Mouse (Mus musculus): ENCODE results near the gene Zfp747. TPM values are rescaled to one million over a fixed set of nuclear protein-coding genes. Genes with fewer than 3 reads are reported as not detected.

Gene Zfp747
- total RNA-seq (2023) = 1 to 10 TPM; 5.0 to 7.0 TPM

DNA sequence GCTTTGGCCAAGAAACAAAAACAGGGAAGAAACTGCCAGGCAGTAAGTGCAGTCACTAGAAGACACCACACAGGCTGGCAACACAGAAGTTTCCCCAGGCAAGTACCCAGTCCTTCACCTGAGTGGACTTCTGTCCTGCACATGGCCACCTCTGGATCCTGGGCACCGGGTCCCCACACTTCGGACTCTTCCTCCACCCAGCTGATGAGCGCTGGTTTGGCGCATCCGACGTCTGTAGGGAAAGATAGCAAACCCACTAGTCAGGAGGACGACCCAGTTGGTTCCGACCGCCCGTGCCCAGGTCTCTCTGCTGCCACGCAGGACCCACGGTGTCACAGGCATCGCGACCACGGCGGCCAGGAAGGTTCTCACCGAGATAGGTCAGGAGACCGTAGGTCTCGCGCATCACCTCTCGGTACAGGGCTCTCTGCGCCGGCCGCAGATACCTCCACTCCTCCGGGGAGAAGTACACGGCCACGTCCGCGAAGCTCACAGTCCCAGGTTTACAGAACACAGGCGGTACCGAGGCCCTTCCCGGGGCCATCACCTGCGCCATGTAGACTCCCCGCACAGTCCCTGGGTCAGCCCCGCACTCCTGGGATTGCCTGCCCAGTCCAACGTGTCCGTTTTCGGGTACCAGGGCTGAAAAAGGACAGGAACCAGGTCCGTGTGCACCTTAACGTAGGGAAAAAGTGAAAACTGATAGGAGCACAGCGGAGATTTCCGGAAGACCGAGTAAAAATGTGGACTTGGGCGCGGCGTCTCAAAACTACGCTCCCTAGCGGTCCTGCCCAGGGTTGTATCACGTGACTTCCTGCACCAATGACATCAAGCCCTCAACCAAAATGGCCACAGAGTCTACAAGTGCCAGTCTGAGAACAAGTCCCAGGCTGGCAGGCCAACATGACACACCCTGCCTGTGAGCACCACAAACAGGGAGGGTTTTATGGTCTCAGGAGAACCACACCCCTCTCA lies at the start of gene Zfp747:
TSS of gene Zfp747 (minus strand) at position 780 of the 975 bp plus-strand sequence.

DNA sequence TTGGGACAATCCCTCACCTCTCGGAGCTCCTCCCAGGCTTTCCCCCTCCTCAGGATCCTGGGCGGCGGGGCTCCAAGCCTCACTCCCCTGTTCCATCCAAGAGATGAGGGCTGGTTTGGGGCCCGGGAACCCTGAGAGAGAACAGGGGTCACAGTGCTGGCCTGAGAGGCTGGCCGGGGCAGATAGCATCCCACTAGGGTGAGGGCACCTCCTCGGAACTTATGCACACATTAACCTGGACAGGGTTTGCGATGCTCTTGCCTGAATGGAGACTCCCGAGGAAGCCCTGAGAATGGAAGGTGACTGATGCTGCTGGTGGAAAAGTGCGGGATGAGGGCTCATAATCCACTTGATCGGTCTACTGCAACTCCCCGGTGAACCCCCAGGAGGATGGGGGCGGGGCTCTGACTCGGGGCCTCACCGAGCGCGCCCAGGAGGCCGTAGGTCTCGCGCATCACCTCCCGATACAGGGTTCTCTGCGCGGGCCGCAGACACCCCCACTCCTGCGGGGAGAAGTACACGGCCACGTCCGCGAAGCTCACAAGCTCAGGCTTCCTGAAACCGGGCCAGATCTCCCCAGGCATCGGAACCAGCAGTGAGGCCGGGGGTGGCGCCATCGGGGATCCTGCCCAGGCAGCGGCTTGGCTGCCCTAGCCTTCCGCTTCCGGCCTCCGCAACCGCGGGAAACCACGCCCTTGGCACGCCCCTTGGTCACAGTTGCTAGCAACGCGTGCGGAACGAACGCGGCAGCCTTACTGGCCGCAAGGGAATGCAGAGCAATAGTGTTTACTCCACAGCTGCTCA lies 45.7 kb upstream of the Zfp747 start, which contains the start of gene Zfp688:
TSS of gene Zfp688 (minus strand) at position 681 of the 804 bp plus-strand sequence.

DNA sequence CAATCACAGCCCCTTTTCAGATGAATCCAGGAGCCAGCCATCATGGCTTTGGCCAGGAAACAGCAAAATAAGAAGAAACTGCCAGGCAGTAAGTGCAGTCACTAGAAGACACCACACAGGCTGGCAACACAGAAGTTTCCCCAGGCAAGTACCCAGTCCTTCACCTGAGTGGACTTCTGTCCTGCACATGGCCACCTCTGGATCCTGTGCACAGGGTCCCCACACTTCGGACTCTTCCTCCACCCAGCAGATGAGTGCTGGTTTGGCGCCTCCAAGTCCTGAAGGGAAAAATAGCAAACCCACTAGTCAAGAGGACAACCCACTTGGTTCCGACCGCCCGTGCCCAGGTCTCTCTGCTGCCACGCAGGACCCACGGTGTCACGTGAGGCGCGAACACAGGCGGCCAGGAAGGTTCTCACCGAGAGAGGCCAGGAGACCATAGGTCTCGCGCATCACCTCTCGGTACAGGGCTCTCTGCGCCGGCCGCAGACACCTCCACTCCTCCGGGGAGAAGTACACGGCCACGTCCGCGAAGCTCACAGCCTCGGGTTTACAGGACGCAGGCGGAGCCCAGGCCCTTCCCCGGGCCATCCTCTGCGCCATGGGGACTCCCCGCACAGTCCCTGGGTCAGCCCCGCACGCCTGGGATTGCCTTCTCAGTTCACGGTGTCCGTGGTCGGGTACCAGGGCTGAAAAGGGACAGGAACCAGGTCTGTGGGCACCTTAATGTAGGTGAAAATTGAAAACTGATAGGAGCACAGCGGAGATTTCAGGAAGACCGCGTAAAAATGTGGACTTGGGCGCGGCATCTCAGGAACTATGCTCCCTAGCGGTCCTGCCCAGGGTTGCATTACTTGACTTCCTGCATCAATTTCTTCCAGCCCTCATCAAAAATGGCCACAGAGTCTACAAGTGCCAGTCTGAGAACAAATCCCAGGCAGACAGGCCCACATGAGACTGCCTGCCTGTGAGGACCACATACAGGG lies 30.4 kb upstream of the Zfp747 start, which contains the start of gene Zfp764:
TSS of gene Zfp764 (minus strand) at position 821 of the 986 bp plus-strand sequence.

GRCm38 (mm10) chr7:127393157-127393943 lies 17.5 kb upstream of the Zfp747 start, which contains the start of gene E430018J23Rik:
Gene E430018J23Rik, minus strand, starts transcription at chr7:127393629.

GRCm38 (mm10) chr7:127386641-127387392 lies 11.0 kb upstream of the Zfp747 start, which contains the start of gene 9130019O22Rik:
Gene 9130019O22Rik, minus strand, starts transcription at chr7:127387166.

GRCm38 (mm10) chr7:127345512-127346325 lies 30.1 kb downstream of the Zfp747 start, which contains the start of gene Zfp768:
Gene Zfp768, minus strand, starts transcription at chr7:127345589.

Other genes with a start within 250 kb of the Zfp747 start
- 100 to 1,000 TPM; 133 to 135 TPM for gene Spn, start 238.2 kb downstream of the Zfp747 start, total RNA-seq (2023)
- 10 to 100 TPM; 50.1 to 54.2 TPM for gene Cd2bp2, start 180.0 kb downstream of the Zfp747 start, total RNA-seq (2023)
- gene Tbc1d10b, start 167.6 kb downstream of the Zfp747 start, total RNA-seq (2023) = 100 to 1,000 TPM; 118 to 135 TPM
- 10 to 100 TPM in 1 of 2 experiments, 1 to 10 TPM in 1; 8.1 to 11.2 TPM for gene Mylpf, start 167.2 kb downstream of the Zfp747 start, total RNA-seq (2023)
- gene Zfp553, start 143.0 kb downstream of the Zfp747 start, total RNA-seq (2023) = 1 to 10 TPM; 4.3 TPM
- gene Sept1, start 142.9 kb downstream of the Zfp747 start, total RNA-seq (2023) = 100 to 1,000 TPM in 1 of 2 experiments, 10 to 100 TPM in 1; 96.1 to 105 TPM
- 1 to 10 TPM; 4.2 to 7.3 TPM for gene Zfp771, start 131.8 kb downstream of the Zfp747 start, total RNA-seq (2023)
- 10 to 100 TPM; 21.8 to 27.9 TPM for gene Dctpp1, start 115.3 kb downstream of the Zfp747 start, total RNA-seq (2023)
- 100 to 1,000 TPM; 117 to 125 TPM for gene Sephs2, start 102.0 kb downstream of the Zfp747 start, total RNA-seq (2023)
- gene Itgal, start 79.8 kb downstream of the Zfp747 start, total RNA-seq (2023) = 100 to 1,000 TPM; 190 to 234 TPM
- 1 to 10 TPM; 9.1 to 9.6 TPM for gene Zfp768, start 30.5 kb downstream of the Zfp747 start, total RNA-seq (2023)
- gene 9130019O22Rik, start 11.1 kb upstream of the Zfp747 start, total RNA-seq (2023) = 1 to 10 TPM; 2.0 to 3.0 TPM
- 1 to 10 TPM; 1.8 to 2.1 TPM for gene E430018J23Rik, start 17.6 kb upstream of the Zfp747 start, total RNA-seq (2023)
- gene Zfp764, start 30.8 kb upstream of the Zfp747 start, total RNA-seq (2023) = 1 to 10 TPM; 2.8 to 3.4 TPM
- gene Zfp688, start 46.0 kb upstream of the Zfp747 start, total RNA-seq (2023) = 10 to 100 TPM; 10.7 to 13.4 TPM
- gene Zfp689, start 73.1 kb upstream of the Zfp747 start, total RNA-seq (2023) = 1 to 10 TPM; 1.7 to 2.1 TPM
- gene Prr14, start 83.6 kb upstream of the Zfp747 start, total RNA-seq (2023) = 100 to 1,000 TPM; 116 to 133 TPM
- 100 to 1,000 TPM; 191 to 224 TPM for gene Fbrs, start 103.1 kb upstream of the Zfp747 start, total RNA-seq (2023)
- gene Srcap, start 135.9 kb upstream of the Zfp747 start, total RNA-seq (2023) = 10 to 100 TPM; 76.3 to 81.4 TPM
- gene Gm42715, start 143.5 kb upstream of the Zfp747 start, total RNA-seq (2023) = 10 to 100 TPM; 16.2 to 19.6 TPM
- not detected for gene Tmem265, start 185.3 kb upstream of the Zfp747 start, total RNA-seq (2023)
- gene Phkg2, start 197.3 kb upstream of the Zfp747 start, total RNA-seq (2023) = 10 to 100 TPM; 80.4 to 86.3 TPM
- gene Ccdc189, start 212.5 kb upstream of the Zfp747 start, total RNA-seq (2023) = 10 to 100 TPM; 14.8 to 25.9 TPM
- gene Rnf40, start 212.7 kb upstream of the Zfp747 start, total RNA-seq (2023) = 100 to 1,000 TPM; 149 to 150 TPM
- gene Zfp629, start 239.7 kb upstream of the Zfp747 start, total RNA-seq (2023) = 1 to 10 TPM; 3.2 to 4.7 TPM

All from neutrophil, adult 83 days (primary cell).